Mouse (Mus musculus): Measurements from ENCODE around the gene Zfp385c.

Zfp385c gene

DNA sequence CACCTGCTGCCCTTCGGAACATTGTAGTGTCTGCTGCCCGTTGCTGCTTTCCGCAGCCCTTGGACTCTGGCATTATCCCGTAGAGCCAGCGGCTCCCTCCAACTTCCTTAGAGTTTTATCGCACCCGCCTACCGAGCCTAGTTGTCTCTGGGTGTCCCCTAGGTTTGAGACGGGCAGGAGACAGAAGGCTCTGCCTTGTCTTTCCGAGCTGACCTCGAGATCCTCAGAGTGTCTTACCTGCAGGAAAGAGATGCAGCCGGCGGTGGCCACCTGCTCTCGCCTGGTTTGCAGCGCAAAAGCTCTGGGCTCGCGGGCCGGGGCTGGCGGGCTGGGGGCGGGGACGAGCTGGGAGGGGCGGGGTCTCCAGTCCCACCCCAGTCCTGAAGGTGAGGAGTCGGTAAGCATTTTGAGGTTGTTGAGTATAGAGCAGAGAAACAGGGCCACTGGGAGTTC, at the start of gene Zfp385c:
Gene Zfp385c (minus strand): TSS at position 292 of the 453 bp plus-strand sequence.
- DNase-seq (ENCODE audit: low read depth, low spot score): no peak

DNA sequence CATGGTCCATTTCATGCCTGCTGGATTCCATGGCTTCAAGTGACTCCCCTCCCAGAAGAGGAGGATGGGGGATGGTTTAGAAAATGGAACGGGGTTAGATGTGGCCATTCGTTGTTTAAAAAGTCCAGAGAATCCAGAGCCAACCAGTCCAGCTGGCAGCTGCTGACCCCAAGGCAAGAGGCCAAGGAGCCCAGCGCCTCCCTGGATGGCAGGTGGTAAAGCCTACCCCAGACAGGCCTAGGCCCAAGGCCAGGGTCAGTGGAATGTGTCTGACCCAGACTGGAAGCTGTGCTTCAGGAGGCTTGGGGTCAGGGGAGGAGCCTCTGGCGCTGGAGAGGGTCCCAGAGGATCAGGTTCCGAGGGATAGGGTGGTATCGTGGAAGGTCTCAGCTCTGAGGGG, 49.1 kb upstream of the Zfp385c start:
- no peak for DNase-seq (ENCODE audit: low read depth, low spot score)

- DNase-seq (ENCODE audit: low read depth, low spot score): no peak
Measured at GRCm38 (mm10) chr11:100738749-100739148, 46.5 kb upstream of the Zfp385c start.

GRCm38 (mm10) chr11:100738066-100738604, 45.9 kb upstream of the Zfp385c start, which contains the start of gene Rab5c:
Gene Rab5c, minus strand, starts transcription at chr11:100738215.
- DNase-seq (ENCODE audit: low read depth, low spot score): peak; percentile 99

DNA sequence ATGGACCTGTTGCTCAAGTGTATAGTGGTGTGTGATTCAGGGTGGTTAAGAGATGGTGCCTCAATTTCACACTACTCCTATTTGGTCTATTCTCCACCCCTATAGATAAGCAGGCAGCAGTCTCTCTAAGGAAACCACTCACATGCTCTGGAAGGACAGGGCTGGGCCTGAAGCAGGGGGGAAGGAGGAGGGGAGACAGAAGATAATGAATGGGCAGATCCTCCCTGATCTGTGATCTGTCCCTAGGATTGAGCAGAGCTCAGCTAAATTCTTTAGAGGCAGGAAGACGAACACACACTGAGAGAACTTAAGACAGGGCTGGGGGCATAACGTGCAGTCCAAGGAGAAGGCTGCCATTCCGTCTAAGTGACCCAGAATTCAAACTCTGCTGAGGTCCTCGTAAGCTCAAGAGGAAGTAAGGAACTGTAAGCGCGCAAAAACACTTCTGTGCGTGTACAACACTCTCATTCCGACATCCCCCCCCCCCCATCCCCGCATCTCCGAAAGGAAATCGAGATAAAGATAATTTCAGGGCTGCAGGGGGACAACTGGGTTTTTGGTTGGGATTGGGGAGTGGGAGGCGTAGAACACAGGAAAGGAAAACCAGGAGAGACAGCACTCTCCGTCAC, 45.0 kb upstream of the Zfp385c start:
- no peak for DNase-seq (ENCODE audit: low read depth, low spot score)

GRCm38 (mm10) chr11:100736746-100737080, 44.5 kb upstream of the Zfp385c start:
- DNase-seq (ENCODE audit: low read depth, low spot score): no peak

GRCm38 (mm10) chr11:100735954-100736745, 43.9 kb upstream of the Zfp385c start:
- DNase-seq (ENCODE audit: low read depth, low spot score): no peak

DNA sequence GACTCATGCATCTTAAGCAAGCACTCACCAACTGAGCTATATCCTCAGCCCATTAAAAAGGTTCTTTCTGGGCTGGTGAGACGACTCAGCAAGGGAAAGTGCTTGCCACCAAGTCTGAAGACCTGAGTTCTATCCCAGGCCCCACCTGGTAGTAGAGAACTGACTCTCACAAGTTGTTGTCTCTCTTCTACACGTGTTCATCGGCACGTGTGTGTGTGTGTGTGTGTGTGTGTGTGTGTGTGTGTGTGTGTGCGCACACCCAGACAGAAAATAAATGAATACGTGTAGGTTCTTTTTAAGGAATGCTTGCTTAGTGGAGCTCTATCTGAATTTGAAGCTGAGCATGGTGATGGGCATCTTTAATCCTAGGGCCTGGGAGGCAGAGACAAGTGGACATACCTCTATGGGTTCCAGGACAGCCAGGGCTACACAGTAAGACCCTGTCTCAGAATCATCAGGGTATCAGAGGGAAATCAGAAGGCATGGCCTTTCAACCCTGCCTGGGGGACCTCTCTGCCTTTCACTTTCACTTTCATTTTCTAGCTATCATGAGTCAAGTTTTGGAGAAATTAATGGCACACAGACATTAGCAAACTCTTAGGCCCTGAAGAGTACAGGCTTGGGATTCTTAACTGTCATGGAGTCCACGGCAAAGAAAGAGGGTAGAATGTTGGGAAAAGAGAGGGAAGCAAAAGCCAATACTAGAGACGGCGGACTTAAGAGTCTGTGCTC, 43.0 kb upstream of the Zfp385c start:
- DNase-seq (ENCODE audit: low read depth, low spot score): no peak

DNA sequence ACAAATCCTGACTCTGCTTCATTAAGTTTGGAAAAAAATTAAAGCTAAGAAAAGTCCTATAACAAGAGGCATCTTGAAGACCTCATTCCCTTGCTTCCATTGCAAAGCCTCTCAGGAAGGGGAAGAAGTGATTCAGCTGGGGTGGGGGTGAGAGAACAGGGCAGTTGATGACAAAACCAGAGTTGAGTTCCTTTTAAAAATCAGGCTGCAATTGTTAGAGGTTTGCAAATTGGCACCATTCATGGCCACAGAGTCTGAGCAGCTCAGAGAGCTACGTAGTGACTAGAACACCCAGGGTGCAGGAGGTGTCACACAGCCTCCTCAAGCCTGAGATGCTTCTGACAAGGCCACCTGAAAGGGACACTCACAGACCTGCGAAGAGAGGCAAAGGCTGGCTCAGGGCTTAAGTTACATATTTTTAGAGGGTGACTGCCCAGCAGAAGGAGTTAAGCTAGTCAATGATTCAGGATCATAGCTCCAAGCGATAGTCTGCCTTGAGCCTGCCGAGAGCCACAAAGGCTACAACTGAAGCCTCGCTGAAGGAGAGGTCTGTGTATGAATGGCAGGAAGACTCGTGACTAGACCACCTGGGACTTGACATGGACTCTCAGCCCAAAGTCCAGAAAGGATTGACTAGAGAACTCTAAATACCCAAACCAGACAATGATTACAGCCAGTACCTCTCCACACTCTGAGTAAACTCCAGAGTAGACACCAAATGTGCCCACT, 38.4 kb upstream of the Zfp385c start:
- DNase-seq (ENCODE audit: low read depth, low spot score): no peak

GRCm38 (mm10) chr11:100729976-100730375, 37.7 kb upstream of the Zfp385c start:
- DNase-seq (ENCODE audit: low read depth, low spot score): no peak

GRCm38 (mm10) chr11:100728601-100729000, 36.3 kb upstream of the Zfp385c start:
- DNase-seq (ENCODE audit: low read depth, low spot score): no peak

DNA sequence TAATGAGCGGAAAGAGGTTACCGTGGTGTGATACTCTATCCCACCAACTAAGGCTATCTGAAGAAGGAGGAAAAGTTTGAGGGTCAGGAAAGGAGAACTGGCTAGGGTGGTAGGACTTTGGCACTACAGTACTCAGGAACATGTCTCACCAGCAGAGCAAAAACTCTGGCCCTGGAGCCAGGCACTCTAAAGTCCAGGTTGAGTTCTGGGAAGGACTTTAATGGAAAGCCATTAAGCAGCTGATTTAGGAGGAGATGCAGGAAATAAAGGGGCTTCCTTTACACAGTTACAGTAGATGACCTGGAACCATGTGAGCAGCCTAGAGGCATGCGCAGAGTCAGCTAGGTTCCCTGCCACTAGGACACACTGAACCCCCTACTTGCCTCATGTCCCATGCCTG, 34.9 kb upstream of the Zfp385c start:
- no peak for DNase-seq (ENCODE audit: low read depth, low spot score)

GRCm38 (mm10) chr11:100724919-100725512, 32.8 kb upstream of the Zfp385c start:
- DNase-seq (ENCODE audit: low read depth, low spot score): no peak

- DNase-seq (ENCODE audit: low read depth, low spot score): no peak
Measured at GRCm38 (mm10) chr11:100722493-100723028, 30.3 kb upstream of the Zfp385c start.

DNA sequence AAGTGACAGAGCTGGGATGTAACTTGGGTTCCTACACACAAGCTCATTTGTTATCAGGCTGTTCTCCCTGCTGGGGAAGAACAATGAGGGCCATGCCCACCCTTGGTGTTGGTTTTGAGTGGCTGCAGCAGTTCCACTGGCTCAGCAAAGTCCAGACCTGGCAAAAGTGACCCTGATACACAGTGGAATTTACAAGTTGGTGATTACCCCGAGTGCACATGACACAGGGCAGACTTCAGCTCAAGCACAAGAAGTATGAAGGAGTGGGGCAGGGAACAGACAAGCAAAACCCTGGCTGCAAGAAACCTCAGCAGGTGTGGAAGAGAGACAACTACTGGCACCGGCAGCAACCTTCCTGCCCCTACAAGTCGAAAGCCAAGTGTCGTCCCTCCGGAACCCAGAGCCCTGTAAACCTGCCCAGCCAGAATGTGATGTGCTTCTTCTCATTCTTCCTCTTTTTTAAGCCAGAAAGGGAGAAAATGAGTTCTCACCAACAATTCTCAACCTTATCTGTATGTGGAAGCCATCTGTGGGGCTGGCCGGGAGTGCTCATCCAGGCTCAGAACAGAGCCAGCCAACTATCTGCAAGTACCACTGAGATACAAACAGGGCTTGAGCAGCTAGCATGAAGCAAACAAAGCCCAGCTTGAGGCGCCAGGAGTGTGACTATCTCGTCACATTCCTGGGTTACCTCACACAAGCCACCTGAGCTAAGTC, 29.7 kb upstream of the Zfp385c start:
- no peak for DNase-seq (ENCODE audit: low read depth, low spot score)

DNA sequence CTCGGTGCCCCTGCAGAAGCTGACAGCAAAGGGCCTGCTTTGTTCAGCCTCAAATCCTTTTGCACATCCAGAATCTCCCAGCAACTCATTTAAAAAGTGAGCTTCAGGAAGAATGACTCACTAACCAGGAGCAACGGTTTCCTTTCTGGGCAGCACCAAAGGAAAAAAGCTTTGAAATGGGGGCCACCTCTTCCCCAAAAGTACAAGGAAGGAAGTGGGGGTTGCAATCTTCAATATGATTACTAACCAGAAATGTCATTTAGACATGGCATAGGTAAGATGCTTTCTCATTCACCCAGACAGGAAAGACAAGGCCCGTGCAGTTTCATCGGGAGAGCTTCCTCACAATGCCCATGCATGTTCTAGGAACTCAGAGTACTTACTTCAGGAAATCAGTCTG, 29.0 kb upstream of the Zfp385c start:
- no peak for DNase-seq (ENCODE audit: low read depth, low spot score)

DNA sequence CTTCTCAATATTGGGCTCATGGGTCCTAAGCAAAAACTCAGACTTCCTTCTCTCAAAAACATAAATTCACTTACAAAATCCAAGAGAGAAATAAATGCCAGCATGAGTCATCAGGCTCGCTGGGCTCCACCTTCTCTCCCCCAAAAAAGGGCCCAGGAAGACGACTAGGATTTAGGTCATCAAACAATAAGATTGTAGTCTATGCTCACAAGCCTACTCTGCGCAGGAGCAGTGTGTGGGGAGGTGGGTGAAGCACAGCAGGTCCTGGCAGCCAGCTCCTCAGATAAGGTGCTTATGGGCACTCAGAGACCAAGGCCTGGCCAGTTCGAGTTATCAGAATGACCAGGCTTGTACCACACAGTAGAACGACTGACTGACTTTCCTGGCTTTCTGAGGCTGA, 28.1 kb upstream of the Zfp385c start:
- DNase-seq (ENCODE audit: low read depth, low spot score): no peak

GRCm38 (mm10) chr11:100719893-100720292, 27.6 kb upstream of the Zfp385c start:
- DNase-seq (ENCODE audit: low read depth, low spot score): no peak

- no peak for DNase-seq (ENCODE audit: low read depth, low spot score)
Measured at GRCm38 (mm10) chr11:100719312-100719711, 27.1 kb upstream of the Zfp385c start.

- DNase-seq (ENCODE audit: low read depth, low spot score): no peak
Measured at GRCm38 (mm10) chr11:100718866-100719265, 26.6 kb upstream of the Zfp385c start.

Measured in telencephalon, adult 2 months (tissue).